Mouse (Mus musculus): ENCODE data around the gene Kcnd3. TPM values are rescaled to one million over a fixed set of nuclear protein-coding genes. Genes with fewer than 3 reads are reported as not detected.
A peak's percentile ranks its signal among the peaks of the same experiment; 100 is the strongest.

The Kcnd3 gene
- total RNA-seq, 2 experiments from 2014 or later = 9.5 to 10.0 TPM

GRCm38 (mm10) chr3:105714091-105714819 is 262.1 kb downstream of the Kcnd3 start:
- DNase-seq = peak in 1 of 2 experiments; percentile 49
- intact Hi-C loops (cut with DNase I) = no loop called here

GRCm38 (mm10) chr3:105714820-105715167 is 262.7 kb downstream of the Kcnd3 start:
- no peak for DNase-seq
- intact Hi-C loops (cut with DNase I) = no loop called here

GRCm38 (mm10) chr3:105716353-105717000 is 264.3 kb downstream of the Kcnd3 start:
- no peak for DNase-seq
- intact Hi-C loops (cut with DNase I) = no loop called here

- DNase-seq = no peak
Observed at GRCm38 (mm10) chr3:105717856-105718555, 265.9 kb downstream of the Kcnd3 start.

GRCm38 (mm10) chr3:105718746-105719145 is 266.6 kb downstream of the Kcnd3 start:
- intact Hi-C loops (cut with DNase I) = no loop called here
- DNase-seq = no peak

More at GRCm38 (mm10) chr3:105717856-105718555, 265.9 kb downstream of the Kcnd3 start:
- intact Hi-C loops (cut with DNase I) = no loop called here

- intact Hi-C loops (cut with DNase I) = no loop called here
- no peak for DNase-seq
Observed at GRCm38 (mm10) chr3:105719979-105720378, 267.8 kb downstream of the Kcnd3 start.

- DNase-seq = no peak
- intact Hi-C loops (cut with DNase I) = no loop called here
Observed at GRCm38 (mm10) chr3:105720514-105720913, 268.4 kb downstream of the Kcnd3 start.

GRCm38 (mm10) chr3:105721681-105722201 is 269.6 kb downstream of the Kcnd3 start:
- no peak for DNase-seq
- intact Hi-C loops (cut with DNase I) = no loop called here

- intact Hi-C loops (cut with DNase I) = no loop called here
- no peak for DNase-seq
Observed at GRCm38 (mm10) chr3:105722510-105722909, 270.4 kb downstream of the Kcnd3 start.

Other genes starting within 250 kb of the Kcnd3 start
- gene Ddx20, start 235.2 kb downstream of the Kcnd3 start, total RNA-seq (2021) = 10 to 100 TPM; 10.6 to 11.8 TPM